Mouse (Mus musculus) stomach, embryonic 15.5 days (tissue): ENCODE measurements around the gene Sorcs2. TPM values are rescaled to one million over a fixed set of nuclear protein-coding genes. Genes with fewer than 3 reads are reported as not detected.

ENCODE experiments used
- microRNA-seq: library from miRNA; unstranded; fragments of <30 nt; microRNA quantifications from one replicate; pipeline ENCODE4, GENCODE M21; 2016
- polyA plus RNA-seq: library from polyadenylated mRNA; unstranded; fragments of >200 nt; fragmentation: Nextera tagmentation; extraction: Ambion mirVana; gene quantifications from 2 replicates; pipeline ENCODE4 v1.2.1, GENCODE M21; 2015

Sorcs2 gene
- polyA plus RNA-seq, 1 experiment from 2014 or later, result 13.7 TPM

Small RNA genes lying within 50 kb of the gene (microRNA-seq; reads per million reads assigned to microRNA genes)
- gene Mir7689, result 17.0 reads per million, percentile 31 among the genes with 10 or more reads in this experiment

Other genes starting within 250 kb of the Sorcs2 start
- gene Psapl1, start 194.1 kb downstream of the Sorcs2 start, polyA plus RNA-seq, result 8.4 and 16.7 TPM in 2 replicates
- gene Grpel1, start 66.9 kb upstream of the Sorcs2 start, polyA plus RNA-seq, result 57.1 and 60.5 TPM in 2 replicates
- 2.0 and 2.2 TPM in 2 replicates for gene Tada2b, start 86.1 kb upstream of the Sorcs2 start, polyA plus RNA-seq
- 0.10 and 0.27 TPM in 2 replicates for gene Ccdc96, start 86.4 kb upstream of the Sorcs2 start, polyA plus RNA-seq
- gene Tbc1d14, start 195.1 kb upstream of the Sorcs2 start, polyA plus RNA-seq, result 28.3 and 31.3 TPM in 2 replicates